ENCODE assay signal across 19 mouse cellular contexts in genomic region chr6:100606805-100607204, GRCm38 (mm10).
"Had no signal": no experiment of that assay in that cellular context is flagged by ENCODE, and none has a peak within 500 bp of the region (broad histone marks: within the 10 kb centered on the region; RNA-seq: fewer than 3 reads in every experiment).

No protein-coding gene starts in this region.

- H3K9ac ChIP-seq: lung, embryonic 14.5 days; midbrain, embryonic 12.5 days; neural tube, embryonic 13.5 days; neural tube, embryonic 15.5 days had no signal

- H3K36me3 ChIP-seq: midbrain, embryonic 12.5 days; neural tube, embryonic 13.5 days; neural tube, embryonic 15.5 days had no signal

- H3K4me2 ChIP-seq: lung, embryonic 14.5 days; midbrain, embryonic 12.5 days; neural tube, embryonic 13.5 days; neural tube, embryonic 15.5 days had no signal

- H3K9me3 ChIP-seq: midbrain, embryonic 10.5 days; midbrain, embryonic 12.5 days; neural tube, embryonic 13.5 days; neural tube, embryonic 15.5 days had no signal

- H3K4me1 ChIP-seq: midbrain, embryonic 12.5 days had no signal

- H3K4me3 ChIP-seq: midbrain, embryonic 10.5 days; midbrain, embryonic 12.5 days; myocyte; neural tube, embryonic 13.5 days; neural tube, embryonic 15.5 days had no signal

- ATAC-seq: midbrain, embryonic 16.5 days had no signal

- DNase-seq: lung, adult 18-20 months; lung, embryonic 14.5 days; lung, postnatal 10 days; lung, postnatal 4 days; midbrain, embryonic 14.5 days; retina, postnatal 1 day; right cerebral cortex, adult 18-20 months; right cerebral cortex, postnatal 25 days; right cerebral cortex, postnatal 4 days; spleen, adult 18-20 months; thymus, adult 2 months; thymus, postnatal 25 days; thymus, postnatal 4 days had no signal

- H3K27ac ChIP-seq: midbrain, embryonic 10.5 days; midbrain, embryonic 12.5 days; neural tube, embryonic 13.5 days; neural tube, embryonic 15.5 days had no signal

- H3K27me3 ChIP-seq: midbrain, embryonic 12.5 days; neural tube, embryonic 13.5 days; neural tube, embryonic 15.5 days had no signal
